Mouse (Mus musculus) heart, adult 2 months (tissue): Measurements from ENCODE around the gene Pirt.

Experiments
- CTCF ChIP-seq: fragments of 200-600 bp; IDR thresholded peaks from 2 replicates; pipeline ENCODE4 v1.8.1; 2022; ENCODE audit warnings: antibody characterized with exemption, mild to moderate bottlenecking, moderate library complexity
- POLR2A ChIP-seq: fragments of 200-500 bp; IDR thresholded peaks from 2 replicates; pipeline ENCODE4 v1.6.1; 2011; ENCODE audit warnings: mild to moderate bottlenecking, low read depth, low read length, control low read depth; ENCODE audit not compliant: insufficient read depth

GRCm38 (mm10) chr11:66924095-66924823 is 12.5 kb downstream of the Pirt start:
- no peak for TF ChIP-seq CTCF
- TF ChIP-seq POLR2A, result no peak
